Mouse (Mus musculus): Measurements from ENCODE around the gene Olfr1044.
"Not testable (repeated sequence)": the region's sequence is repeated elsewhere in the genome, so short reads cannot be mapped to it uniquely, and the experiment has no call there.

- not testable (repeated sequence) for TF ChIP-seq CTCF (IDR thresholded peaks at IDR 0.05; ENCODE audit: control insufficient read depth, insufficient read depth, low read length); POLR2A (IDR thresholded peaks at IDR 0.05; ENCODE audit: borderline replicate concordance, control insufficient read depth, low read depth, low read length)
Measured at GRCm38 (mm10) chr2:86175422-86175821, 2.2 kb downstream of the Olfr1044 start.
